Mouse (Mus musculus) forebrain, postnatal 0 days (tissue): ENCODE data around the gene Gtf2h1. TPM values are rescaled to one million over a fixed set of nuclear protein-coding genes. Genes with fewer than 3 reads are reported as not detected.
"Not testable (repeated sequence)": the region's sequence is repeated elsewhere in the genome, so short reads cannot be mapped to it uniquely, and the experiment has no call there.

Experiments
- ATAC-seq: fragments of 200-750 bp; cut with Nextera tagmentation; 2 replicates; pipeline ENCODE4 v1.8.0; 2017; ENCODE audit warnings: mild to moderate bottlenecking, moderate library complexity
- DNase-seq: peaks from one replicate; pipeline ENCODE4 v3.0.0-alpha.2; 2015
- H3K27ac ChIP-seq: fragments of 300-500 bp; sonication (generic); 2 replicates; pipeline ENCODE4 v1.5.1; 2014; ENCODE audit warnings: low read depth, mild to moderate bottlenecking, antibody characterized with exemption, low read length, moderate library complexity, mixed read lengths
- H3K27me3 ChIP-seq: fragments of 300-500 bp; sonication (generic); 2 replicates; pipeline ENCODE4 v1.6.1; 2014; ENCODE audit warnings: mild to moderate bottlenecking, low read length, mixed read lengths; ENCODE audit not compliant: insufficient read depth
- H3K36me3 ChIP-seq: fragments of 300-500 bp; sonication (generic); 2 replicates; pipeline ENCODE4 v1.6.1; 2014; ENCODE audit warnings: mild to moderate bottlenecking, moderate library complexity; ENCODE audit not compliant: insufficient read depth
- H3K4me1 ChIP-seq: fragments of 300-500 bp; sonication (generic); 2 replicates; pipeline ENCODE4 v1.6.1; 2014; ENCODE audit warnings: antibody characterized with exemption; ENCODE audit not compliant: insufficient read depth
- H3K4me2 ChIP-seq: fragments of 300-500 bp; sonication (generic); 2 replicates; pipeline ENCODE4 v1.6.1; 2014; ENCODE audit warnings: low read depth, mild to moderate bottlenecking, moderate library complexity
- H3K4me3 ChIP-seq: fragments of 300-500 bp; sonication (generic); 2 replicates; pipeline ENCODE4 v1.5.1; 2014; ENCODE audit warnings: low read depth, low read length, mixed read lengths
- H3K9ac ChIP-seq: fragments of 300-500 bp; sonication (generic); 2 replicates; pipeline ENCODE4 v1.6.1; 2014; ENCODE audit warnings: mild to moderate bottlenecking
- H3K9me3 ChIP-seq: fragments of 300-500 bp; sonication (generic); 2 replicates; pipeline ENCODE4 v1.6.1; 2016; ENCODE audit warnings: low read length
- CTCF ChIP-seq: sonication (generic); IDR thresholded peaks from 2 replicates; pipeline ENCODE4 v1.5.1; 2016; ENCODE audit warnings: antibody characterized with exemption, control low read depth, low read depth
- WGBS: fragments of 180-500 bp; shearing (Covaris S2); extraction: QIAGEN DNeasy Blood & Tissue Kit; methylation state at CpG from one replicate; pipeline ENCODE4 v1.1.7; 2014; 5-methylcytosine and 5-hydroxymethylcytosine counted together
- polyA plus RNA-seq: library from polyadenylated mRNA; unstranded; fragments of >200 nt; fragmentation: Nextera tagmentation; extraction: Ambion mirVana; gene quantifications from 2 replicates; pipeline ENCODE4 v1.2.1, GENCODE M21; 2015
- total RNA-seq: library from RNA; depleted of rRNA; stranded (reverse); fragments of >200 nt; gene quantifications from 2 replicates; pipeline ENCODE4 v1.2.3, GENCODE M21; 2014

Gtf2h1 gene
- total and polyA plus RNA-seq, 2 experiments from 2014 or later = 42.1 to 60.1 TPM

DNA sequence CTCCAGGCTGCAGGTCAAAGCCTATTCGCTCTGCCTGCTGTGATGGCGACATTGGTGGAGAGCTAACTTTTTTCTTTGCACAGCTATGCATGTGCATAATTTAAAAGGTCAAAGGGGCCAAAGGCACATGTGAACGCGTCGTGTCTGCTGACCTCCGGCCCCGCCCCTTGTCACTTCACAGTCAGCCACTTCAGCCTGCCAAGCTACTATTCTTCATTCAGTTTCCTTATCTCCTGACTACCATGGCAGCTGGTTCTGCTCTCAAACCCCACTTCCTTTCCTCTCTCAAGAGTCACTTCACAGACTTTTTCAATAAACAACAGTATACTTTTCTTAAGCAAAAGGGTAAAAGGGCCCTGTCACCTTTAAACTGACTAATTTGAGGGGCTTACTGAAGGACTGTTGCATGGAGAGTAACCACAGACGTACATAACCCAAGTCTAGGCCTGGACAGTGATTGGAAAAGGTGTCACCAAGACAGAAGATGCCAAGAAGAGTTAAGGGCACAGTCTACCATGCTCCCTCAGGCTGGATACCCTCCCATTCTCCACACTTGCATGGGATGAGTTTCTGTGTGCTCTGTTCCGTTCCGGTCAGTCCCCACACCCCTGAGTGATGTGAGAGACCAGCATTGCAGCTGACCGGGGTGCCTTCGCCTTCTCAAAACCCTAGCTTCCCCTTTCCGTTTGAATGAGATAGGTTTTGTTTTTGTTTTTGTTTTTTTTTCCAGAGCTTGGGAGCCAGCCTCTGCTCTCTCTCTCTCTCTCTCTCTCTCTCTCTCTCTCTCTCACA lies 35.1 kb downstream of the Gtf2h1 start:
- no peak for TF ChIP-seq CTCF
- WGBS = 78% methylated on average over 13 of the region's 13 CpGs
- Histone ChIP-seq H3K9ac (no peak overlapping the region), H3K4me3 (no peak overlapping the region), H3K27ac (no peak overlapping the region), H3K9me3 (no peaks in the 10 kb centered on the region), H3K4me2 (no peak overlapping the region), H3K36me3 (no peaks in the 10 kb centered on the region), H3K4me1 (no peaks in the 10 kb centered on the region), H3K27me3 (no peaks in the 10 kb centered on the region)
- DNase-seq (no peak), ATAC-seq (no peak)

GRCm38 (mm10) chr7:46831693-46832092 lies 35.8 kb downstream of the Gtf2h1 start:
- WGBS = 88% methylated on average over 8 of the region's 8 CpGs
- no peak for TF ChIP-seq CTCF
- H3K36me3 ChIP-seq = no peaks in the 10 kb centered on the region
- no peaks in the 10 kb centered on the region for H3K9me3 ChIP-seq
- DNase-seq = no peak
- no peaks in the 10 kb centered on the region for H3K4me1 ChIP-seq
- H3K9ac ChIP-seq = no peak overlapping the region
- no peak overlapping the region for H3K4me2 ChIP-seq
- no peak for ATAC-seq
- no peak overlapping the region for H3K27ac ChIP-seq
- H3K27me3 ChIP-seq = no peaks in the 10 kb centered on the region
- H3K4me3 ChIP-seq = no peak overlapping the region

GRCm38 (mm10) chr7:46832112-46832810 lies 36.4 kb downstream of the Gtf2h1 start:
- DNase-seq, H3K9ac ChIP-seq, H3K4me2 ChIP-seq, H3K36me3 ChIP-seq, H3K9me3 ChIP-seq, H3K27ac ChIP-seq, H3K4me3 ChIP-seq, H3K27me3 ChIP-seq, H3K4me1 ChIP-seq, ATAC-seq: not testable (repeated sequence)
- WGBS = 90% methylated on average over 11 of the region's 11 CpGs

- ATAC-seq (no peak), DNase-seq (no peak)
- no peak overlapping the region for H3K27ac ChIP-seq
- no peak overlapping the region for H3K4me3 ChIP-seq
- H3K27me3 ChIP-seq = no peaks in the 10 kb centered on the region
- H3K9ac ChIP-seq = no peak overlapping the region
- H3K36me3 ChIP-seq = no peaks in the 10 kb centered on the region
- TF ChIP-seq CTCF = no peak
- 83% methylated on average over 6 of the region's 6 CpGs for WGBS
- H3K4me2 ChIP-seq = no peak overlapping the region
- 0 out of 2 replicates have a peak, but pooled peaks cover under 1% of the 10 kb centered on the region for H3K4me1 ChIP-seq
- no peaks in the 10 kb centered on the region for H3K9me3 ChIP-seq
Observed at GRCm38 (mm10) chr7:46833266-46833665, 37.4 kb downstream of the Gtf2h1 start.

GRCm38 (mm10) chr7:46833670-46834255 lies 37.9 kb downstream of the Gtf2h1 start:
- no peak for TF ChIP-seq CTCF
- ATAC-seq = no peak
- Histone ChIP-seq H3K4me2 (no peak overlapping the region), H3K27ac (no peak overlapping the region), H3K9me3 (no peaks in the 10 kb centered on the region), H3K27me3 (no peaks in the 10 kb centered on the region), H3K4me3 (no peak overlapping the region), H3K4me1 (peaks cover 5% of the 10 kb centered on the region; the same call in 1 of the 2 replicates), H3K36me3 (no peaks in the 10 kb centered on the region), H3K9ac (no peak overlapping the region)
- no peak for DNase-seq
- 87% methylated on average over 7 of the region's 7 CpGs for WGBS

DNA sequence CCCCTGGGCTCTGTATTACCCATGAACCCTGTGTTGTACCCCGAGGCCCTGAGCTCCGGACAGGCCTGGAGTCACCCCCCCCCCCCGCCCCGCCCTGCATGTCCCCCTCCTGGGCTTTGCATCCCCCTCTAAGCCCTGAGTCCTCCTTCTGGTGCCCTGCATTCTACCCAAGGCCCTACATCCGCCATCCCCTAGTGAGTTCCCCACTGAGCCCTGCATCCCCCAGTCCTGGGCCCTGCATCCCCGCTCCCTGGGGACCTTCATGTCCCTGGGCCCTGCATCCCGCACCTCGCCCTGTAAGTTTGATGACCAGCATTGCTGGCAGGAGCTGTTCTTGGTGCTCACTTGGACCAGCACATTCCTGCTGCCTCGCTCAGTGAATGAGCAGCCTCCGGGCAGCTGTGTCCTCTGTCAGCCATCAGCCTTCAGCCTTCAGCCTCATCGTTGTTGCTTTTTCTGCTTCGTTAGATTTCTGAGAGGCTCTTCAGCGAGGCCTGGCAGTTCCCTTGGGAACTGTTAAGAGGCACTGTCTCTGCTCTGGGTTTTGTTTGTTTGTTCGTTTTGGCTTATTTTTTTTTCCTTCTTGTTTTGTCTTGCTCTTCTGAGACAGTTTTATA lies 39.2 kb downstream of the Gtf2h1 start:
- no peak for ATAC-seq
- Histone ChIP-seq H3K4me1 (peaks cover 16% of the 10 kb centered on the region), H3K27me3 (no peaks in the 10 kb centered on the region), H3K4me3 (no peak overlapping the region), H3K27ac (no peak overlapping the region), H3K36me3 (no peaks in the 10 kb centered on the region), H3K9me3 (no peaks in the 10 kb centered on the region), H3K9ac (no peak overlapping the region), H3K4me2 (no peak overlapping the region)
- no peak for DNase-seq
- 30% methylated on average over 12 of the region's 14 CpGs for WGBS
- TF ChIP-seq CTCF = no peak
